Mouse (Mus musculus): ENCODE results near the gene Tmem87a.

DNA sequence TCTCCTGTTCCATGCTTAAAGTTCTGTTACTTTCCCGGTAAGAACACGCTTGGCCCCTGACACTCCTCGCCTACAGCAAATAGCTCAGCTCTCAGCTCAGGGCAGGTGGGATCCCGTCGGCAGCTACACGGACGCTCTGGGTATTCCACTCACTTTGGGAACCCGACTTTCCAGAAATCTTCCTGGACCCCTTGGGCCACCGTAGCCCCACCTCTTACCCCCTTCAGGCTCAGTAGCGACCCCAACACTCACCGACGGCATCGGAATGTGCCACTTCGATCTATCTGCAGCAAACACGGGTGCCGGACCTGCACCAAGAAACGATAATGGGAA, 294 bp downstream of the Tmem87a start, which contains the start of gene Ganc:
- TF ChIP-seq ZNF384 (IDR thresholded peaks at IDR 0.05; ENCODE audit: low read depth, low read length) (no peak), HCFC1 (IDR thresholded peaks at IDR 0.05; ENCODE audit: borderline replicate concordance, insufficient read depth, low read length) (no peak; the same call in 1 of the 2 replicates), CHD2 (IDR thresholded peaks at IDR 0.05; ENCODE audit: low read depth, low read length) (no peak)
